Mouse (Mus musculus): ENCODE results near the gene Msto1.

DNA sequence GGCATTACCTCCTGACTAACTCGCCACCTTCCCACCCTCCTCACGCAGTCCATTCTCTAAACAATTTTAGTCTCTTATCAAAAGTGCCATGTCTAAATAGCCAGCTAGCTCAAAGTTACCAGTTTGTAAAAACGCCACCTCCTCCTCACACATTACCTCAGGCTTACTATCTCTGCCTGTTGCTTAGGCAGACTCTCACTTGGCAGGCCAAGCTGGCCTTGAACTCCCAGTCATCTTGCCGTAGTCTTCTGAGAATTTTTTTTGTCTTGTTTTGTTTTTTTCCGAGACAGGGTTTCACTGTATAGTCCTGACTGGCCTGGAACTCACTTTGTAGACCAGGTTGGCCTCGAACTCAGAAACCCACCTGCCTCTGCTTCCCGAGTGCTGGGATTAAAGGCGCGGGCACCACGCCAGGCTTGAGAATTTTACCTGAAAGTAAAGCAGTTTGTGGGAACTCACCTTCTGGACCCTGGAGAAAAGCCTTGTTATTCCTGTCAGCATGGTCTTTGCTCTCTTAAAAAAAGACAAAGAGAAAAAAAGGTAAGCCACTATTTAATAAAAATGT is 28.6 kb upstream of the Msto1 start:
- TF ChIP-seq ETS1 (IDR thresholded peaks at IDR 0.05; ENCODE audit: low read depth, low read length) = no peak
- no peak for TF ChIP-seq USF2 (IDR thresholded peaks at IDR 0.05; ENCODE audit: borderline replicate concordance in 1 of 2, insufficient read depth in 1 of 2, low read depth in 1 of 2, low read length in 2 of 2)
- TF ChIP-seq EP300 (IDR thresholded peaks at IDR 0.05; ENCODE audit: low read depth in 1 of 2, low read length in 2 of 2) = no peak
- no peak for TF ChIP-seq SIN3A (IDR thresholded peaks at IDR 0.05; ENCODE audit: low read length)
- TF ChIP-seq POLR2AphosphoS2 (IDR thresholded peaks at IDR 0.05; ENCODE audit: low read length) = no peak
- no peak for TF ChIP-seq GABPA (IDR thresholded peaks at IDR 0.05; ENCODE audit: low read depth, low read length)
